Mouse (Mus musculus) heart, postnatal 0 days (tissue): Measurements from ENCODE around the gene Otop3. TPM values are rescaled to one million over a fixed set of nuclear protein-coding genes. Genes with fewer than 3 reads are reported as not detected.

Source experiments
- ATAC-seq: fragments of 200-750 bp; cut with Nextera tagmentation; 2 replicates; pipeline ENCODE4 v1.8.0; 2017; ENCODE audit warnings: low read depth, moderate number of reproducible peaks, moderate library complexity; ENCODE audit not compliant: insufficient read depth
- DNase-seq: peaks from one replicate; pipeline ENCODE4 v3.0.0-alpha.2; 2016; ENCODE audit warnings: low spot score
- H3K27ac ChIP-seq: fragments of 300-500 bp; sonication (generic); 2 replicates; pipeline ENCODE4 v1.5.1; 2014; ENCODE audit warnings: low read depth, mild to moderate bottlenecking
- H3K27me3 ChIP-seq: fragments of 300-500 bp; sonication (generic); 2 replicates; pipeline ENCODE4 v1.6.1; 2014; ENCODE audit warnings: low read length, mixed read lengths; ENCODE audit not compliant: control insufficient read depth, insufficient read depth
- H3K36me3 ChIP-seq: fragments of 300-500 bp; sonication (generic); replicated peaks from 2 replicates; pipeline ENCODE4 v1.6.1; 2014; ENCODE audit warnings: low read length, mixed read lengths; ENCODE audit not compliant: control insufficient read depth, insufficient read depth
- H3K4me1 ChIP-seq: fragments of 300-500 bp; sonication (generic); 2 replicates; pipeline ENCODE4 v1.6.1; 2014; ENCODE audit warnings: antibody characterized with exemption; ENCODE audit not compliant: control insufficient read depth, insufficient read depth
- H3K4me2 ChIP-seq: fragments of 300-500 bp; sonication (generic); 2 replicates; pipeline ENCODE4 v1.6.1; 2014; ENCODE audit warnings: low read depth, mild to moderate bottlenecking, low read length, moderate library complexity
- H3K4me3 ChIP-seq: fragments of 300-500 bp; sonication (generic); 2 replicates; pipeline ENCODE4 v1.5.1; 2014; ENCODE audit warnings: low read depth, low read length
- H3K9ac ChIP-seq: fragments of 300-500 bp; sonication (generic); replicated peaks from 2 replicates; pipeline ENCODE4 v1.6.1; 2014; ENCODE audit warnings: low read depth, low read length, mixed read lengths
- H3K9me3 ChIP-seq: fragments of 300-500 bp; sonication (generic); replicated peaks from 2 replicates; pipeline ENCODE4 v1.6.1; 2016; ENCODE audit warnings: low read length; ENCODE audit not compliant: control insufficient read depth
- CTCF ChIP-seq: IDR thresholded peaks from 2 replicates; pipeline ENCODE4 v1.5.1; 2016; ENCODE audit warnings: antibody characterized with exemption, control low read depth, low read depth
- EP300 ChIP-seq: IDR thresholded peaks from 2 replicates; pipeline ENCODE4 v1.6.1; 2016; ENCODE audit warnings: antibody characterized with exemption, low read depth
- WGBS: fragments of 180-500 bp; shearing (Covaris S2); extraction: QIAGEN DNeasy Blood & Tissue Kit; methylation state at CpG from one replicate; pipeline ENCODE4 v1.1.7; 2014; 5-methylcytosine and 5-hydroxymethylcytosine counted together
- polyA plus RNA-seq: library from polyadenylated mRNA; unstranded; fragments of >200 nt; fragmentation: Nextera tagmentation; extraction: Ambion mirVana; gene quantifications from 2 replicates; pipeline ENCODE4 v1.2.1, GENCODE M21; 2015
- total RNA-seq: library from RNA; depleted of rRNA; stranded (reverse); fragments of >200 nt; gene quantifications from 2 replicates; pipeline ENCODE4 v1.2.3, GENCODE M21; 2014; ENCODE audit warnings: low replicate concordance

Otop3 gene
- total and polyA plus RNA-seq, 2 experiments from 2014 or later = not detected

DNA sequence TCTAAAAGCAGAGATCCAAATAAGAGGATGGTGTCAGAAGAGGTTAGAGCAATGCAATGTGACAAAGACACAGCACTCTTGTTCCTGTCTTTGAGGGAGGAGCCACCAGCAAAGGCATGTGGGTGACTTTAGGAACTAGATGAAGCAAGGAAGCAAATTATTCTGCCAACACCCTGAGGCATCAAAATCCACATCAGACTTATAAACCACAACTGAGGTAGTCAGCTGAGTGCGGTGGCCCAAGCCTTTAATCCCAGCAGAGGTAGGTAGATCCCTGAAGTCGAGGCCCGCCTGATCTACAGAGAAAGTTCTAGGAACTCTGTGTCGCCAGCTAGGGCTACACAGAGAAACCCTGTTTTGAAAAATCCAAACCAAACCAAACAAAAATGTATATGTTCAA lies 42.7 kb downstream of the Otop3 start:
- Histone ChIP-seq H3K36me3 (no peaks in the 10 kb centered on the region), H3K27me3 (no peaks in the 10 kb centered on the region), H3K4me1 (peaks cover 13% of the 10 kb centered on the region), H3K9ac (no peak overlapping the region), H3K4me3 (no peak overlapping the region), H3K27ac (no peak overlapping the region), H3K9me3 (no peaks in the 10 kb centered on the region; the same call in 1 of the 2 replicates), H3K4me2 (no peak overlapping the region)
- 80% methylated on average over 4 of the region's 4 CpGs for WGBS
- ATAC-seq = no peak
- no peak for DNase-seq
- TF ChIP-seq CTCF (no peak), EP300 (no peak)

DNA sequence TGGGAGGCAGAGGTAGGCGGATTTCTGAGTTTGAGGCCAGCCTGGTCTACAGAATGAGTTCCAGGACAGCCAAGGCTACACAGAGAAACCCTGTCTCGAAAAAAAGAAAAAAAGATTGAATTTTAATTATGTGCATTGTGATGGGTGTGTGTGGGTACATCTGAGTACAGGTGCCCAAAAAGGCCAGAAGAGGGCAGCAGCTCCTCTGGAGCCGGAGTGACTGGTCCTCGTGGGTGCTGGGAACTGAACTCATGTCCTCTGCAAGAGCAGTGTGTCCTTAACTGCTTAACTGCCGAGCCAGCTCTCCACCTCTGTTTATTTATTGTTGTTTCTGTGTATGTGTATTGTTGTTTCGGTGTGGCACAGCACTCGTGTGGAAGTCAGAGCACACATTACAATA lies 43.3 kb downstream of the Otop3 start:
- WGBS = 88% methylated on average over 7 of the region's 7 CpGs

GRCm38 (mm10) chr11:115381276-115381675 lies 46.7 kb downstream of the Otop3 start:
- Histone ChIP-seq H3K4me2 (peak overlapping the region; percentile 98), H3K4me1 (peaks cover 10% of the 10 kb centered on the region), H3K4me3 (peak overlapping the region; percentile 81), H3K9me3 (no peaks in the 10 kb centered on the region; the same call in 1 of the 2 replicates), H3K9ac (no peak overlapping the region), H3K27me3 (peaks cover 5% of the 10 kb centered on the region; the same call in 1 of the 2 replicates), H3K27ac (peak overlapping the region; percentile 13), H3K36me3 (no peaks in the 10 kb centered on the region)
- no peak for DNase-seq
- TF ChIP-seq CTCF (no peak), EP300 (no peak)
- WGBS = 13% methylated on average over 9 of the region's 9 CpGs
- no peak for ATAC-seq

More for the DNA sequence above, 43.3 kb downstream of the Otop3 start:
- no peak for TF ChIP-seq CTCF
- no peak for TF ChIP-seq EP300
- H3K4me3 ChIP-seq = no peak overlapping the region
- H3K27ac ChIP-seq = no peak overlapping the region
- no peak overlapping the region for H3K4me2 ChIP-seq
- no peak overlapping the region for H3K9ac ChIP-seq
- no peaks in the 10 kb centered on the region for H3K36me3 ChIP-seq
- H3K27me3 ChIP-seq = no peaks in the 10 kb centered on the region
- DNase-seq (no peak), ATAC-seq (no peak)
- H3K9me3 ChIP-seq = no peaks in the 10 kb centered on the region; the same call in 1 of the 2 replicates
- H3K4me1 ChIP-seq = peaks cover 18% of the 10 kb centered on the region

DNA sequence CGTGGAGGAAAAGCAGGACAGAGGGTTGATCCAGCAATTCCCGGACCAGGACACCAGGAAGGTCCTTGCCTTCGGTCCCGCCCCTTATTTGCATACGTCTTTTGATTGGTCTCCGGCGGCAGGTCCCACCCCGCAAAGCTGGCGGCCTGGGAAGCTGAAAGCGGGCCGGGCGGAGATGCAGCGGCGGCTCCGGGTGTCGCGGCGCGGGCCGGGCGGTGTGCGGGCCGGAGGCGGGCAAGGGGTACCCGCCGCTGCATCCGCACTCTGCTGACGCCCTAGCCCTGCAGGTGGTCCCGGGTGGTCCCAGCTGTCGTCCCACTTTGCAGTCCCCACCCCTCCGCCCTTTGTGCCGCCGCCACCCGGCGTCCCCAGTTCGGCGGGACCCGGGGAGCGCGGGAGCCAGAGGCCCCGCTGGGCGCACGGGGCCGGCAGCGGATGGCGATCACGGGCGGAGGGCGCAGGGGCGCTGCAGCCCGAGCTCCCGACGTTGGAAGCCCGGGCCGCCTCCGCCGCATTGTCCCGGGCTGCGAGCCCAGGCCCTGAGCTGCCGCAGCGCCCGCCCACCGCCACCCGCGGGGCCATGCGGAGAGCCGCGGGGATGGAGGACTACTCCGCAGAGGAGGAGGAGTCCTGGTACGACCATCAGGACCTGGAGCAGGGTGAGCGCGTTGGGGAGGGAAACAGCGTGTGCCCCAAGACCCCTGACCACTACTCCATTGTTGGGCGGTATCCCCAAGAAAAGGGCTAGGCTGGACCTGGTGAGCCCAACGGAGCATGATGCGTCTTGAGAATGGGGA lies 47.4 kb downstream of the Otop3 start, which contains the start of gene Cdr2l:
Gene Cdr2l (plus strand): TSS at position 174 of the 797 bp plus-strand sequence.
- H3K27me3 ChIP-seq = peaks cover 5% of the 10 kb centered on the region; the same call in 1 of the 2 replicates
- H3K36me3 ChIP-seq = no peaks in the 10 kb centered on the region
- WGBS = under 1% methylated on average over 45 of the region's 76 CpGs
- peak within 1 kb of the TSS; percentile 81 for H3K4me3 ChIP-seq
- peak within 1 kb of the TSS; percentile 73 for H3K27ac ChIP-seq
- ATAC-seq (peak; percentile 92), DNase-seq (peak; percentile 95)
- H3K4me1 ChIP-seq = peaks cover 10% of the 10 kb centered on the region
- peak within 1 kb of the TSS; percentile 98 for H3K4me2 ChIP-seq
- H3K9ac ChIP-seq = peak within 1 kb of the TSS; percentile 83
- no peaks in the 10 kb centered on the region; the same call in 1 of the 2 replicates for H3K9me3 ChIP-seq
- TF ChIP-seq EP300 (no peak), CTCF (no peak)

GRCm38 (mm10) chr11:115382891-115383290 lies 48.4 kb downstream of the Otop3 start:
- H3K27ac ChIP-seq = no peak overlapping the region
- ATAC-seq = no peak

More at GRCm38 (mm10) chr11:115382891-115383290, 48.4 kb downstream of the Otop3 start:
- H3K27me3 ChIP-seq = peaks cover 5% of the 10 kb centered on the region; the same call in 1 of the 2 replicates
- H3K4me2 ChIP-seq = peak overlapping the region; percentile 98
- H3K9me3 ChIP-seq = no peaks in the 10 kb centered on the region; the same call in 1 of the 2 replicates
- WGBS = 35% methylated on average over 5 of the region's 5 CpGs
- peaks cover 10% of the 10 kb centered on the region for H3K4me1 ChIP-seq
- H3K9ac ChIP-seq = peak overlapping the region; percentile 83; the same call in 1 of the 2 replicates
- TF ChIP-seq CTCF = no peak
- H3K36me3 ChIP-seq = no peaks in the 10 kb centered on the region
- peak overlapping the region; percentile 81 for H3K4me3 ChIP-seq
- no peak for DNase-seq
